Mouse (Mus musculus) cerebellum, adult 11-12 months (tissue): Measurements from ENCODE around the gene Raver2.
A peak's percentile ranks its signal among the peaks of the same experiment; 100 is the strongest.
"Not testable (repeated sequence)": the region's sequence is repeated elsewhere in the genome, so short reads cannot be mapped to it uniquely, and the experiment has no call there.

Source experiments
- DNase-seq: peaks from one replicate; pipeline ENCODE4 v3.0.0; 2022

Raver2 gene

DNA sequence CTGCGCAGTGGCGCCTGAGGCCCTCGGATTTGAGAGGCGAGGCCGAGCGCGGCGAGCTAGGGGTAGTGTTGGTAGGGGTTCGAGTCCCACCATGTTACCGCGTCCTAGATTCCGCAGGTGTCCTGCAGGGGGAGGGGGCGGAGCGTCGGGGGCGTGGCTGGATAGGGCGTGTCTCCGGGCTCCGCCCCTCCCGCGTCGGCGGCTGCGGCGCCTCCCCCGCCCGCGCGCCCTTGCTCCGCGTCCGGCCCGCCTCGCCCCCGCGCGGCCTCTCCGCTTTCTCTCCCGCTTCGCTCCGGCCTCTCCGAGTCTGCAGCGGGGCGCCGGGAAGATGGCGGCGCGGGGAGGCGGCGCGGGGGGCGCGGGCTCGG, at the start of gene Raver2:
Gene Raver2, plus strand, starts transcription at position 198 of the 368 bp plus-strand sequence.
- peak; percentile 20 for DNase-seq

DNA sequence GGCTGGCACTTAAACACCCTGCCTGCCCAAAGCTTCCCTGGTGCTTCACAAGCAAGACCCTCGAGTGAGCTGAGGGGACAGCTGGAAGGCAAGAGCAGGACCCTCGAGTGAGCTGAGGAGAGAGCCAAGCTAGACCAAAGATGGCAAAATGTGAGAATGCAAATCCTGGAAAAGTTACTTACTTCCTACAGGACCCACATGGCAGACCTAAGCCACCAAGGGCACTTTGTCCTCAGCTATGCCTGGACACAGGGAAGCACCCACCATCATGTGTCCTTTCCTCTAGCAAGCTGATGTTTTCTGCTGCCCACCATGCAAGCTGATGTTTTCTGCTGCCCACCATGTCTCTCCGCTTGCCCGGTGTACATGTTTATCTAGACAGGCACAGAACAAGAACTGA, 48.2 kb upstream of the Raver2 start, which contains the start of gene Gm10577:
Gene Gm10577, minus strand, starts transcription at position 101 of the 400 bp plus-strand sequence.
- no peak for DNase-seq

DNA sequence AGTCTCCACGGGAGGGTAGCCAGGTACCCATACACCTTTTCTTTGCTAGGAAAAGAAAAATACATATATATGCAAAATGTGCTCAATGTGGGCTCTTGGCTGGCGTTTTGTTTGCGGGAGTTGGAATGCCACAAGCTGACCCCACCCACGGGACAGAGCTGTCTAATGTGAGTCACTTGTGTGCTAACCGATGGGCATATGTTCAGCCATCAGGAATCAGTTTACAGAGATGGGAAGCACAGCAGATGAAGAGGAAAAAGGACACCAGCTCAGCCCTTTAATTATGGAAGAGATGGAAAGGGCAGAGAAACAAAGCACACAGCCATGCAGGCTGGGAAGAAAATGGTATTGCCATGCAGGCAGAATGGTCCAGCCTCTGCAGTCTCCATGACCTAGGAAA, 42.2 kb upstream of the Raver2 start:
- DNase-seq = no peak

DNA sequence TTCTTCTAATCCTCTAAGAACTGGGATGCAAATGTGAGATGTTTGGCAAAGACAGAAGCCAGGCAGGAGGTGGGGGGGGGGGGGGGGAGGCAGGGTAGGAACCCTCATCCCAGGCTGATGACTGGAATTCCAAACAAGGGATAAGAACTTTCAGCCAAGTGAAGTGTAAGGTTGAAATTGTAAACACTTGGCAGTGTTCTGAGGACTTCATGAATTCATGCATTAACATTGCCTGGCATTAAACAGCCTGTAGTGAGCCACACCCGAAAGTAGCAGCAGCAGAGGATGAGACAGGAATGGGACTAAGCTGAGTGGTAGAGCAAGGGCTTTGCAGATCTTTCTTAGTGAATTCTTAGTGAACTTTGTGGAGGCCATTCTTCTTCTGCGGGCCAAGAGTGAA, 41.8 kb upstream of the Raver2 start:
- no peak for DNase-seq

DNA sequence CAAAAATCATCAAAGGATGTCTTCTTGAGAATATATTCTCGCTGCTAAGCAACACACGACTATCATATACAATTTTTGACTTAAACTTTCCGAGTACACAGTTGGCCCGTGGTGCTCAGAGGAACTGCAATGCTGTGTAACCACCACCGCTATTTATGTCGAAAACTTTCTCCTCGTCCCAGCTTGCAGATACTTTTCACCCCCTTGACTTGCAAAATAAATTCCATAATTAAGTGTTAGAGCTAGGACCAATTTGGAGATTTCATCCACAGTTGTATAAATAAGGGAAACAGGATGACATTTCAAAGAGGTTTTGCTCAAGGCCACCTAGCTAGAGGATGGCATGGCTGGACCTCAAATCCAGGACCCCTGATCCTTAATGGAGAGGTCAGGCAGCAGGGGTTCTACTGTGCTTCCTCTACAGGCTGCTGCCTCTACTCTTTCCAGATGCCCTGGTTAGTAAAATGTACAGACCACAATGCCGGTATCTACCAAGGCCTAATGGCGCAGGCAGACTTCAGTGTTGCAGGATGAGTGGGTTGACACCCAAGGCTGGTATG, 40.9 kb upstream of the Raver2 start:
- DNase-seq = no peak

DNA sequence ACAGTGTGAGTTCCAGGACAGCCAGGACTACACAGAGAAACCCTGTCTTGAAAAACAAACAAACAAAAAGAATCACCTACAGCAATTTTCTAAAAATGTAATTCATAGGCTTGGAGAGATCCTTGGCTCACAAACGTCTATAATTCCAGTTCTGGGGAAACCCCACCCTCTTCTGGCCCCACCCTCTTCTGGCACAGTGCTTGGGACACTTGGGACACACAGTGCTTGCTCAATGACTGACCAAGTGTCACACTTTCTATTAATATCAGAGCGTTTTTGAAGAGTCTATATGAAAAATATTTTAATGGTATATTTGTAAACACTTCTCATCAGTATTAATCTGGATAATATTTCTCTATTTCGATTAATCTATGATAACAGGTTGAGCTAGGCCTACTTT, 35.7 kb upstream of the Raver2 start:
- no peak for DNase-seq

DNA sequence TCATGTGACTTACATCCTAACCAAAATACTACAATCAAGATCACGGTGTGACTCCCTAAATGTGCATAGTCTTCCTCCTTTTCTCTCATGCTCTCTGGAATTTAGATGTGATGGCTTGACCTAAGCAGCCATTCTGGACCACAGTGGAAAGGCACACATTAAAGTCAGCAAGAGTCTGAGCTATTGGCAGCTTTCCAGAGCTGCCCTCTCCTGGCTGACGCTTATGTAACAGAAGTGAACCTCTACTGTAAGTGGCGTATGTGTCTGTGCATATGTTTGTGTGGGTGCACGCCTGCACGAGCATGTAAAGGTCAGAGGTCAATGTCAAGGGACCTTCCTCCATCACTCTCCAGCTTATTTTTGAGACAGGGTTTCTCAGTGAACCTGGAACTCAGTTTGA, 33.7 kb upstream of the Raver2 start:
- no peak for DNase-seq

DNA sequence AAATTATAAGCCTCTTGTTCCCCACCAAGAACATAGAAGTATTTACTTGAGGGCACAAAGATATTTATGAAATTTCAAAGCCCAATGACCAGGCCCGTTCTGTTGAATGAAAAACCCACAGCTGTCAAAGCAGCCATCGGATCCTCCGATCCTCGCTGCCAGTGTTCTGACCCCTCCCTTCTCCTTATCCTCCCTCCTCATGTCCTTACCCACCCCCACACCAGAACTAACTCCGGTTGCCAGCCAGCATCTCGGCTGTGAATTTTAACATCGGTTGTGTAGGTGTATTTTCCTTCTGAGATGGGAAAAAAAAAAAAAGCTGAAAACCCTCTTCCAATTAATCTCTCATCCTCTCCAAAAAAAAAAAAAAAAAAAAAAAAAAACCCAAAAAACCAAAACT, 31.6 kb upstream of the Raver2 start:
- DNase-seq = no peak

DNA sequence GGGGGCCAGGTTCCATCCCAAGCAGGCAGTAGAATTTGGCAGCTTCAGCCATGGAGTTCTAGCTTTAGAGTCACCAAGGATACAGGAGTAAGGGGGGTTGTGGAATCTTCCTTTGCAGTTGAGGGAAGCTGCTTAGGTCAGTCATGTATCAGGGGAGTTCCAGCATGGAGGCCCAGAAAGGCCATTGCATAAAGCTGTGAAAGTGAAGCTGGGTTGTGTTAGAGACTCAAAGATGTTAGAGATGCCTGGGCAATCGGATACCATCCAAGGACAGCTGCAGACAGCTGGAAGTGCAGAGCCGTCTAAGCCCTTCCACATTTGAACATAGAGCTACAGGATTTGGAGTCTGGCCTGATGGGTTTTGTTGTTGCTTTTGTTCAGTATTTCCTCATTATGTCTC, 25.1 kb upstream of the Raver2 start:
- DNase-seq = no peak

DNA sequence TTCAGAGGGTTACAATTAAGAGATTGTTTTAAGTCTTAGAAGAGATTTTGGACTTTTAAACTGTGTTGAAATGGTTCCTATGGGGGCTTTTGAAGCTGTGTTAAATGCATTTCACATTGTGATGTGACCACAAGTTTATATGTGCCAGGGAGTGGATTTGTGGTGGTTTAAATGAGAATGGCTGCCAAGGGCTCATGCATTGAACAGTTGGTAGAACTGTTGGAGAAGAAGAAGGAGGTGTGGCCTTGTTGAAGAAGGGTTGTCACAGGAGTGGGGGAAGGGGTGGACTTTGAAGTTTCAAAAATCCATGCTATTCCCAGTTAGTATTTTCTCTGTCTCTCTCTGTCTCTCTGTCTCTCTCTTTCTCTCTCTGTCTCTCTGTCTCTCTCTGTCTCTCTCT, 24.6 kb upstream of the Raver2 start:
- no peak for DNase-seq

DNA sequence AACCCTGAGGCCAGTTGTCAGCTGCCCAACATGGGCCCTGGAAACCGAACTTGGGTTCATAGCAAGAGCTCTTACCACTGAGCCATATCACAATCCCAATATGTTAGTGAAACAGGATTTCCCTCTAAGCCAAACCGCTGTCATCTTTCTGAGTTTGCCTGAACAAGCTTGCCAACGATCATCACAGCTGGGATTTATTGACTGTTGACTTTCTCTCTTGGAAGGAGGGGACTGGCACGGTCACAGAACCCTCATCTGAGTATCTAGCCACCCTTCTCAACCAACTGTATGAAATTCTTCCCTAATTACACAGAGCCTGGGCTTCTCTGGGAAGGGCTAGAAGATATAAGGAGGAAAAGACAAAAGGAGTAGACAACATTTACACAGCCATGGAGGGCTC, 22.2 kb upstream of the Raver2 start:
- no peak for DNase-seq

DNA sequence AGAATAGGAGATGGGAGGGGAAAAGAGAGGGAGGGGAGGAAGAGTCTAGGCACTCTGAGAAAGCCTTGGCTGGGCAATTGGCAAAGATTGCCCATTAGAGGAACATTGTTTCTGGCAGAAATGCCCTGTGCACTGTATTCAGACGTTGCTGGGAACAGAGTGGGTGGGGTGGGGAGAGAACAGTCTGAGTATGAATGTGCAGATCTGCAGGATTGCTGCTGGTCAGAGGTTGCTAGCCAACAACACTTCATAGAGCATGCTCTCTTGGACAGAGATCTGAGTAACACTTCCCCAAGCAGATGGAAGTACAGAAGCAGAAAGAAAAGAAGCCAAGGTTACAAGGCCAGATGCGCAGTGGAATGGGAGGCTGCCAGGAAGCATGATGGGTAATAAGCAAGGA, 6.6 kb upstream of the Raver2 start:
- DNase-seq = no peak

DNA sequence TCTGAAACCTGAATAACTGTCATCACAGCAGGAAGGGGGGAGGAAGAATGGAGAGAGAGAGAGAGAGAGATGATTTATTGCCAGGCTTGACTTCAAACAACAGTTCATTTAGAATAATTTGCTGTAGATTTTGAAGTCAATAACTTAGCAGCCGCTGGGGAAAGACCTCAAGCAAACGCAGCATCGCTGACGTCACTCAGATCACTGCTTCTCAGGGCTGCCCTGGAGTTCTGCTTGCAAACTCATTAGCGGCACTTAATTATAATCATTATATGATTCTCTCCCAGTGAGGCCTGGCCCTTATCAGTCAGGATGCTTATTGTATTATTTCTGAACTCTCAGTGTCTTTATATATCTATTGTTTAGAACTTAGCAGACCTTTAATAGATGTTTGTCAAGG, 2.4 kb upstream of the Raver2 start:
- no peak for DNase-seq

DNA sequence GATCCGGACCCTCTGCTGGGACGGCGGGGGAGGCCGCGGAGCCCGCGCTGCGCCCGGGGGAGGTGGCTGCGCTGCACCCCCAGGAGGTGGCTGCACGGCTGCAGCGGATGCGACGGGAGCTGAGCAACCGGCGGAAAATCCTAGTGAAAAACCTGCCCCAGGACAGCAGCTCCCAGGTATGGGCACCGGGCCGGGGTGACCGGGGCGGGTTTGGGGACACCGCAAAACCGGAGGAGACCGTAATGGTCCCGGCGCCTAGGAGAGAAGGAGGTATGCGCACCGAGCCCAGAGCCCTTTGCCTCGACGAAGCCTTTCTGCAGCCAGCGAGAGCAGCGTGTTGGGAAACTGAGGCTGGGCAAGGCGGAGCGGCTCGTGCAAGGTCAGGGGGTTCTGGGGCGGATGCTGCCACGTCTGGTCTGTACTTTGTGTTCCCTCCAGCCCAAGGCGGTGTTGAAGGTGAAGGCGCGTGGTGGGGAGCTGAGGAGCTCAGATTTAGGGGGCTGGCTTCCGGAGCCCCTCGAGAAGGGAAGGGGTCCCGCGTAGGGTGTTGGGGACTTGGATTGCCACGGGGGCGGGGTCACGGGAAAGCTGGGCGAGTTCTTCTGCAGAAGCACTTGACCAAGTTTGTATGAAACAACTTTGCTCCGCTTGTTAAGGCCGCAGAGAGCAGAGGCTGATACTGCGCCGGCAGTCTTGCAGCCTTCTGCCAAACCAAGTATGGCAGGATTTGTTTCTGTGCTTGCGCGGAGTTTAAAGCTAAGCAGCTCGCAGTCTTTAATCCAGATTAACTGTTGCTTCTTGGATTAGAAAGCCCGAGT, 580 bp downstream of the Raver2 start:
- DNase-seq = peak; percentile 6

DNA sequence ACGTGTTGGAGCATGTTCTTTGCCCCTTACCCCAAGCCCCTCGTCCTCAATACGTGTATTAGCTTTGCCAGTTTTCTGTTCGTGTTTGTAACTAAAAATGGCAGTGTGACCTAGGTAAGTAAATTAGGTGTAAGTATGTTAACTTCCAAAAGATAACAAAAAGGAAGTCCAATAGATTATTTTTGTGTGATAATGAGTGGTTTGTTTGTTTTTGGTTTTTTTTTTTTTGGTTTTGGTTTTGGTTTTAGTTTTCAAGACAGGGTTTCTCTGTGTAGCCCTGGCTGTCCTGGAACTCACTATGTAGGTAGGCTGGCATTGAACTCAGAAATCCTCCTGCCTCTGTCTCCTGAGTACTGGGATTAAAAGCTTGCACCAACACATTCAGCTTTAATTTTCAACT, 2.8 kb downstream of the Raver2 start:
- DNase-seq = no peak

DNA sequence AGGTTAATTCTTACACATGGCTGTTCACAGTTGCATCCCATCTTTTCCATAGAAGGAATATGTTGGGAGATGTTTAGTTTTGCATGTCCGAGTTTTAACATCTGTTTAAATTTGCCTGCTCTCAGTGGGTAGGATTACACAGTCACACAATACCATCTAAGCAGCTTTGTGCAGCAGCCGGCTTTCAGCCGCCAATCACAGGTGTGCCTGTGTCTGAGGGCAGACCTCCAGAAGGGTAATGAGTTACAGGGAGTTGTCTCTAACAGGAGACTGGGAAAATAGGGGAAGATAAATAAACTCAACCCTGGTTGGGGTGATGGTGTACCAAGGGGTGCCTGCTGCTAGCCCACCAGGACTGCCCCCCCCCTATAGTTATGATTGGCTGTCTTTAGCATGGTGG, 7.6 kb downstream of the Raver2 start:
- DNase-seq = no peak

DNA sequence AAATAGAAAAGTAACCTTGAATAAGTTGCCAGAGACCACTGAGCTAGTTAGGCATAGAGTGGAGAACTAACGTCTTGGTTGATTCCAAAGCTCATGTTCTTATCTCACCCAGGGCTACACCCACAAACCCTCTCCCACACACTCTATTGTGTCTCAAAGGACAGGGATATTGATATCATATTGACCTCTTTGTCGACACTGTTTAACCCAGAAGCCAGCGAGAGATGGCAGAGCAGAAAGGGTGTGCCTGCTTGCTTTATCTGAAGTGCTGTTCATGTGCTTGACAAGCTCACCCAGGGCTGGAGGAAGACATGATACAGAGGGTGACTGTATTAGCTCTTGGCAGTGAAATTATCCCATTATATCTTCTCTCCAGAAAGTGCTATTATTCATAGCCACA, 11.2 kb downstream of the Raver2 start:
- no peak for DNase-seq

DNA sequence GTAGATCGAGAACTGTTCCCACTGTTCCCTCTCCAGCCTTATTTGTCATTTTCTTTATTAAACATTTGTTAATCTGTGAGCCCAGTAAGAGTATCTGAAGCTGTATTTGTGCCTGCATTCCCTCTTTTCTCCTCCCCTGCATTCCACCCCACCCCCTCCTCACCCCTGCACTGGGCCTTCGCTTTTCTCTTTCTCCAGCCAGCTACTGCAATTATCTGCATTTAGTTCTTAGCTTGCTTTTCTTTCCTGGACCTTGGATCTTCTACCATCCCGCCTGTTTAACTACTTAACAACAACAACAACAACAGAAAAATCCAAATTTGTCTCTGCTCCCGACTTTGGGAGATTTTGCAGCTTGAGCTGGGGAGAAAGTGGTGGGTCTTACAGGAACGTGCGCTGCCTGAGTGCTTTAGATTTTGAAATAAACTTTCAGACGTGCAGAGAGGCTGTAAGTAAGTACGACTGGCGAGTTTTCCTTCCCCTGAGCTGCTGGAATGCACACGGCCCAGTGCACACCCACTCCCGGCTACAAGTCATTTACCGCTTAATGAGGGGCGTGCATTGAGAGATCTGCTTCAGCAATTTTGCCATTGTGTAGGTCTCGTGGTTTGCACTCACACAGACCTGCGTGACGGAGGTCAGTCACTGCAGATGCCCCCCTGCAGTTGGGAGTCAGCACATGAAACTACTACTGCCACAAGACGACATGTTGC, 13.5 kb downstream of the Raver2 start:
- DNase-seq = no peak

DNA sequence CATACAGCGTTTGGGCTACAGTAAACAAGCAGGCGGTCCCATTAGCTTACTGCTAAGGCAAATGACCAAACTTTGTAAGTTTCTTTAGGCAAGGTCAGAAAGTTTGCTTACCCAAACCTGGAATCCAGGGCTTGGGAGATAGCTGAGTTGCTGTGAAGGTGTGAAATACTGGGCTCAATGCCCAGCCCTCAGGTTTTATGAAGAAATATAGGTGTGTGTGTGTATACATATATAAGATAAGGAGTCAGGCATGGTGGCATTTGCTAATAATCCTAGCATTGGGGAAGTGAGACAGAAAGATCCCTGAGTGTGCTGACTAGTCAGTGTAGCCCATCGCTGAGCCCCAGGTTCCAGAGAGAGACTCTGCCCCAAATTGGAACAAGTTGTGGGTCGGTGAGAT, 16.1 kb downstream of the Raver2 start:
- no peak for DNase-seq

DNA sequence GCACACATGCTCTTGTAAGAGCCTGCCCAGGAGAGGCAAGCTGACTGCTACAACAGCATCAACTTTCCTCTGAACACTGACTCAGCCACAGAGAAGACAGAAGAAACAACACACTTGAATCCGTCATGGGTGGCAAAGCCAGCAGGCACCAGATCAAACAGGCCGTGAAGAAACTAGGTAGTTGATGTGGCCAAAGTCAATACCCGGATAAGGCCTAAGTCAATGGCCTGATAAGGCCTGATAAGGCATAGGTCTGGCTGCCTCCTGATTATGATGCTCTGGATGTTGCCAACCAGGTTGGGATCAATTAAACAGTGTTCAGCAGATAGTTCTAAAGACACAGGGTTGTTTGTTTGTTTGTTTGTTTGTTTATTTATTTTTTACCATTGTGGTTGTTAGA, 17.3 kb downstream of the Raver2 start:
- no peak for DNase-seq

DNA sequence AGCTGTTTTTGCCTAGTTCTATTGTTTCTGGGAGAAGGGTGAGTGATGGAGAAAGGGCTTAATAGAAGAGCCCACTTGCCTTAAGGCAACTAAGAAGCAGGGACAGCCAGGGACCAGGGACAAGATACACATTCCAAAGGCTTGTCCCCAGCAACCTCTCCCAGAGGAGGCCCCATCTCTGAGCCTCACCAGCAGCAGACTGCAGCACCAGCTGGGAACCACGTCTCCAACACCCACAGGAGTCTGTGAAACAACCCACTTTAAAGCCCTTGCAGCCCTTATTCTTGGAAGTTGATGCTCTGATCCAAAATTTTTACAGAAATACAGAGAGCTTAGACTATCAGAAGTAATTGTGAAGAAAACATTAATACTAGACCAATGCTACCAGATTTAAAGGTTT, 18.9 kb downstream of the Raver2 start:
- no peak for DNase-seq

DNA sequence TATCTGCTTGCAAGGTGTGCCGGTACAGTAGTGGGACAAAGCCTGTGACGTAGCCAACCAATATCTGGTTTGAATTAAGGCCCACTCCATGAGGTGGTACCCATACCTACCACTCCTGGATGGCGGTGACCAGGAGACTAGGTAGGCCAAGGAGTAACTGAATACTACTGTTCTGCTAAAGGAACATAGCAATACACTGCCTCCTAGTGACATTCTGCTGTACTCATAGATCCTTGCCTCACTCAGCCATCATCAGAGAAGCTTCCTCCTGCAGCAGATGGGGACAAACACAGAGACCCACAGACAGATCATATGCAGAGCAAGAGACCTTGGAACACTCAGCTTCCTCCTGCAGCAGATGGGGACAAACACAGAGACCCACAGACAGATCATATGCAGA, 21.8 kb downstream of the Raver2 start:
- not testable (repeated sequence) for DNase-seq

DNA sequence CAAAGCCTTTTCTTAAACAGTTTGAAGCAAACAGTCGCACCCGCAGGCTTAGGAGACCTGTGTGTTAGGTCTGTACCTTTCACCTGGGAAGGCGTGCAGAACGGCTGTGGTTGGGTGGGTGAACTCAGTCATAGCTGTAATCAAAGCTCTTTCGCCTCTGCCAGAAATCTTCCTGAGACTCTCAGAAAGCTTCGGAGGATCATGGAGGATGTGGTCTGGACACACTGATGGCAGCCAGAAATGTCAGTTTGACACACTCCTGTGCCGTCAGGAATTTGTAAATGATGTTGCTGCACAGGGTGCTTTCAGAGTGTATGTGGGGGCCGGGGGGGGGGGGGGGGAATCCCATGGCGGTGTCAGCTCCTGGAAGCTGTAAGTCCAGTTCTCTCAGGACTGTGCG, 24.5 kb downstream of the Raver2 start:
- no peak for DNase-seq

DNA sequence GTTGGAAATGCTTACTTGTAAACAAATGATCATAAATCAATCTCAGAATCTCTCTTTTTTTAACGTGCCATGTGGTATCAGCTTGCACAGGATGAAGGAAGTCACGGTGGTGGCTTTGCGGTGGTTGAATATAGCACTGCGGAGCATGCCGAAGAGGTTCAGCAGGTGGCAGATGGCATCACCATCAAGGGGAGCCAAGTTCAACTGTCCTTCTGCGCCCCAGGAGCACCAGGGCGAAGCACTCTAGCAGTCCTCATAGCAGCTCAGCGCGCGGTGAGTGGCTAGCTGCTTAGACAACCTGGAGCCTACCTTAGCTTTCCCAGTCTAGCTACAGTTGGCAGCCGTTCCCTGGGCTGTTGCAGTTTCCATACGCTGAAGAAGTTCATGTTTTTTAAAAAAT, 38.3 kb downstream of the Raver2 start:
- peak; percentile 7 for DNase-seq
